Mouse (Mus musculus): Measurements from ENCODE around the gene Zbed4.
"Not testable (repeated sequence)": the region's sequence is repeated elsewhere in the genome, so short reads cannot be mapped to it uniquely, and the experiment has no call there.

The Zbed4 gene

DNA sequence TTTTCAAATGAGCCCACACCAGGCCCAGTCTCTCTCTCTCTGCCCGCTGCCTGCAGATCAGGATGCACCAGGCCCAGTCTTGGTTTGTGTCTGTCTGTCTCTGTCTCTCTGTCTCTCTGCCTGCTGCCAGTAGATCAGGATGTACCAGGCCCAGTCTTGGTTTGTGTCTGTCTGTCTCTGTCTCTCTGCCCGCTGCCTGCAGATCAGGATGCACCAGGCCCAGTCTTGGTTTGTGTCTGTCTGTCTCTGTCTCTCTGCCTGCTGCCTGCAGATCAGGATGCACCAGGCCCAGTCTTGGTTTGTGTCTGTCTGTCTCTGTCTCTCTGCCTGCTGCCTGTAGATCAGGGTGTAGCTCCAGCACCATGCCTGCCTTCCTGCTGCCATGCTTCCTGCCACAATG, 62.4 kb downstream of the Zbed4 start:
- not testable (repeated sequence) for DNase-seq

DNA sequence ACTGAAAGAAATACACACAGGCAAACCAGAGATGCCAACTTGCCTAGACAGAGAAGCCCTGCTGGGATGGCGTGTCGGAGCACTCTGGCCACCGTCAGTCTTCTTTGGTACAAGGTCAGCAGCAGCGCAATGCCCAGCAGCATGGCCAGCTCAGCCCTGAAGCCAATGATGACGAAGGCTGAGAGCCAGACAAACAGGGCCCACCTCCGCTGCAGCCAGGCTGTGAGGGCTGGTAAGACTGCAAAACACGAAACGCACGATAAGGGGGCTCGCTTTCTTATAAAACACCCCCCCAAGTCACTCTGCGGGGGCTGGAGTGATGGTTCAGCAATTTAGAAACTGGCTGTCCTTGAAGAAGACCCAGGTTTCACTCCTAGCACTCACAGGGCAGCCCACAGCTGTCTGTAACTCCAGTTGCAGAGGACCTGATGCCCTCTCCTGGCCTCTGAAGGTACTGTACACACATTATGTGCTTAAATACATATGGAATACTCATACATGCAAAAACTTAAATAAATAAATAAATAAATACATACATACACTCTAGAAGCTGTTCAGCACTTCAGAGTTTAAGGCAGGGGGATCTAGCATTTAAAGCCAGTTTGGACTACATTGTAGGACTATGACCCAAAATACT, 63.1 kb downstream of the Zbed4 start:
- no peak for DNase-seq

DNA sequence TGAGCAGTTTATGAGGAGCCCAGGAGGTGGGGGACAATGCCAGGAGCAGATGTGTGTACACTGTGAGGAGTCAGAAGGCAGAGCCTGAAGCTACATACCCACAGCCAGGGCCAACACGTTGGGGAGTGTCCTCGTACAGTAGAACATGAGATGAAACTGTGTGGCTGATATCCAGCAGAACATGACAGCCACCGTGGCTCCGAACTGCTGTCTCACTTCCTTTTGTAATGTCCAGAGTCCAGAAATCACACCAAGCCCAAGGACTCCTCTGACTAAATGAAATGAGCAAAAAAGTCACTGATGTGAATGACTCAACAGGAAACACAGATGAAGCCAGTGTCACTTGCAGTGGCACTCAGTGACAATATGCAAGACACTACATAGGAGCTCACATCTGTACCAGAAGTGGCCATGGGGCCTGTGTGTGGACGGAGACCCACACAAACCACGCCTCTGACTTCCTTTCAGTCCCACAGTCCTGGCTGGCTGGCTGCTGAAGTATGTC, 63.8 kb downstream of the Zbed4 start:
- DNase-seq = no peak

DNA sequence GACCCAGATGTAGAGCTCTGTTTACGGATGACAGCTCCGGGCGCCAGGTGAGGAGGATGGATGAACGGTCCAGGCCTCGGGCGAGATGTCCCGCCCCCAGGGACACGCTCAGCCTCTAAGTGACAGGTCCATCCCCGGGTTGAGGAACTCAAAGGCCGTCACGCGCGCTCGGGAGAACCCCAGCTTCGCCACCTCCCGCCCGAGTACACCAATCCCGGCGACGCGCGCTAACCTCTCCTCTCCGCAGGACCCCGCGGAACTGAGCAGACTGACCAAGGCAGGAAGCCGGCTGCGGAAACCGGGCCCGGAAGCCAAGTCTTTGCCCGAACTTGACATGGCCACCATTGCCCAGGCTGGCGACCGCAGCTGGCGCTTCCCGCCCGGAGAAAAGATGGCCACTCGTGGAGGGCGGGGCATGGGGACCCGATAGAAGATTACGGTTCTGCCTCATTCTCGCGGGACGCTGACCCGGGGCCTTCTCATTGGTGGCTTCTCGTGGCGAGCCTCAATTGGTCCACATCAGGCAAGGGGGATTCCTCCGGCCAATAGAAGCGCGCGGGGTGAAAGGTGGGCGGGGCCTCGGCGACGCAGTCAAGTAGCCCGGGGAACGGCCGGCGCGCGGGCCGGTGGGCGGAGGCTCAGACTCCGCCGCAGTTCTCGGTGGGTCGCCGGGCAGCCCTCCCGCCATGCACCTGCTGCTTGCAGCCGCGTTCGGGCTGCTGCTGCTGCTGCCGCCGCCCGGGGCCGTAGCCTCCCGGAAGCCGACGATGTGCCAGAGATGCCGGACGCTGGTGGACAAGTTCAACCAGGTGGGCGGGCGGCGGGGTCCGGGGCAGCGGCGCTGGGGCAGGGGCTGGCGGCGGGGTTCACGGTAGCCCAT, 67.8 kb downstream of the Zbed4 start, which contains the start of the genes Alg12 and Creld2:
Gene Alg12 (minus strand): TSS at position 293 of the 880 bp plus-strand sequence.
Gene Creld2 (plus strand): TSS at position 621 of the 880 bp plus-strand sequence.
- DNase-seq = peak; percentile 98 to 100

DNA sequence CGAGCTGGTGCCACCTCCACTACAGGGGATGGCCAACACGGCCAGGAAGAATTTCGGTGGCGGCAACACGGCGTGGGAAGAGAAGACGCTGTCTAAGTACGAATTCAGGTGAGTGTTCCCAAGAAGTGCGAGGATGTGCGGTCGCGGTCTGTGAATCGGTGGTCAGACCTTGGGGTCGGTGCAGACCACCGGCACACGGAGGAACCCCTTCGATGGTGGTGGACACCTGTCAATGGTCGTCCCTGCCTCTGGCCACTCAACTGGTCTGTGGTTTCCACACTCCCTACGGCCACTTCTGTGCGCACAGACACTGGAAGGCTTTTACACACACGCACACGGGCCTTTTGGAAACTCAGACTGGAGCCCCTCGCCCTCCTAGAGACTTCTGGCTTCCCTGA, 68.4 kb downstream of the Zbed4 start:
- DNase-seq = no peak

DNA sequence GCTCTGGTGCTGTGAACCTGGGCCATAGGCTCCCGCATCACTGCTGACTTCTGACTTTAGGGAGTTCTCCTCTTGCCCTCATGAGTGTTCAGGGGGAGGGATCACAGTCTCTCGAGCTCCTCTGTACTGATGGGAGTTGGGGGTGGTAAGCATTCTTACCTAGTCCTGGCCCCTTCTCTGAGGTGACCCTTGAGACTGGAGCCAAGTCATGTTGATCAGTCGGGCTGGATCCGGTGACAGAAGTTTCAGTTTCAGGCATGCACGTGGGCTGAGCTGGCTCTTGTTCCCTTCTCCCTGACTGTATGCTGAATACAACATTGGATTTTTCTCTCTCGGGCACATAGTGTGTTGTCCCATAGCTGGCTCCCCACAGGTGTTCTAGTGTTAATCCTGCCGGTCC, 69.9 kb downstream of the Zbed4 start:
- no peak for DNase-seq

DNA sequence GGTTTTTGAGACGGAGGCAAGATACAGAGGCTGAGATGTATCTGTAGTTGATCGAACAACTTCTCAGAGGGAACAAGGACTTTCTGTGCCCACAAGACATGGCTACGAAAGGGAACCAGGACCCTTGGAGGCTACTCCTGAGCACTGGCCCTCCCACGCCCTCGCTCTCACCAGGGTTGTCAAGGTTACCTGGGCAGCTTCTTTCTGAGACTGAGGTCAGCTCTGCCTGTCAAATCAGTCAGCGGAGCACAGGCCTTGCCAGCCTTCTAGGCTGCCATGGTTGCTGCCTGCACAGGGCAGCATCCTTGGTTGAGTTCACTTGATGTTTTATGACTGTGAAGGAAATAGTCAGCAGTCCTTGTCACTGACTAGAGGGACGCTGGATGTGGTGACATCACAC, 71.1 kb downstream of the Zbed4 start:
- no peak for DNase-seq

DNA sequence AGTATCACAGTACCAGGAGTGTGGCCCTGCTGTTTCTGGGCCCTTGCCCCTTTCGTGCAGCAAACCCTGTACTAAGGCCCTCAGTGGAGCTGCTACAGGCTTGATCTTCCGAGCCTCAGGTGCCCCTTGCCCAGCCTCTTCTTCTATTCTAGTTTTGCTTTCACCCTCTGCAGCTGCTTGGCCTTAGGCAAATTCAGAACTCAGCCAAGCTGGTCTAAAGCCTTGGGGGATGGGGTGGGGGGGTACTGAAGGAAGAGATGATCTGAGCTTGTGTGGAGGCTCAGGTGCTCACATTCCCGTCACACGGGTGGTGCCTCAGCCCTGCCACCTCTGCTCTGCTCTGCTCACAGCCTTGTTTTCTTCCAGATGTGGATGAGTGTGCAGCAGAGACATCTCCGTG, 71.9 kb downstream of the Zbed4 start:
- no peak for DNase-seq

DNA sequence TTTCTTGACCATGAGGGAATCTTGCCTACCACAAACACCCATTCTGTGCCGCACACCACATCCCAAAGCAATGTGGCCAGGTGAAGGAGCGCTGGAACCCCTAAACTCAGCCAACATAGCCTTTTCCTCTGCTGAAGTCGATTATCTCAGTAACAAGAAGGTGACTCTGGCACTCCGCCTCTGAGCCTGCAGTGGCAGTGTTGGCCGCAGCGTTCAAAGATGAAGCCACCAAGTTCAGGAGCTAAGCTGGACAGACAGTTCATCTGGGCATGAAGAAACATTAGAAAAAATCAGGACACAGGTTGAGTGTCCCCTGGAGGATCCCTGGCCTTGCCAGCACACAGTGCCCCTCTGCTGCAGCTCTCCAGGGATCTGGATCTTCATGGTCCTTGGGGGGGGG, 76.0 kb downstream of the Zbed4 start:
- DNase-seq = no peak

DNA sequence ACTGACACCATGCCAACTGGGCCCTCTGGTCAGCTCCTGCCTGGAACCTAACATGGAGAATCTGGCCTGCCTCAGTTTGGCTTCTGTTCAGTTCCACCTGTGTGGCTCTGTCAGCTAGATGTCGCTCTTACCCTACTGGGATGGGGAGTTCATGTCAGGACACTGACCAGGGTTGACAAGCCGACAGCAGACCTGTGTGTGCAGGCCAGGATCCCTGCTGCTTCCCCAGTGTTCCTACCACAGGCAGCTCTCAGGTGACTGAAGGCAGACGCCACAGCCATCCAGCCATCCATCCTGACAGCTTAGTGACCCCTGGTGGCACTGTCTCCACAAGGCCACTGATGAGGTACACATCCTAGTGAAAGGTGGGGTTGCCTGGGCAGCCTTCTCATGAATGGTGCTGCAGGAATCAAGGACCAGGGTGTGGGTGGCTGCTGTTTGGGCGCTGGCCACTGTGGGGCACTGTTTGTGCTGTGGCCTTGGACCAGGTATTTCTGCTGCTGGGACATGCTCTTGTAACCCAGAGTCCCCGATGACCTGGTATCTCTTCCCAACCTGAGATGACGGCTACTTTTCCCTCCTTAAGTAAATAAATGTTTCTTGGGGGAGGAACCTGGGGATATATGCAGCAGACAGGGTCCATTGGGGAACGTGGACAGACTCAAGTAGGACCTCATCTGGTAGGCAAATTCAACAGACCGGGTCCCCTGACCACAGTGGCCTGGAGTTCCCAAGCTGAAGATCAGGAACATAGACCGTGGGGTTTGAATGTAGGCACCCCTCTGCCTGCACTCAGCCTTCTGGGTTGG, 76.7 kb downstream of the Zbed4 start:
- DNase-seq = peak; percentile 57 to 58

DNA sequence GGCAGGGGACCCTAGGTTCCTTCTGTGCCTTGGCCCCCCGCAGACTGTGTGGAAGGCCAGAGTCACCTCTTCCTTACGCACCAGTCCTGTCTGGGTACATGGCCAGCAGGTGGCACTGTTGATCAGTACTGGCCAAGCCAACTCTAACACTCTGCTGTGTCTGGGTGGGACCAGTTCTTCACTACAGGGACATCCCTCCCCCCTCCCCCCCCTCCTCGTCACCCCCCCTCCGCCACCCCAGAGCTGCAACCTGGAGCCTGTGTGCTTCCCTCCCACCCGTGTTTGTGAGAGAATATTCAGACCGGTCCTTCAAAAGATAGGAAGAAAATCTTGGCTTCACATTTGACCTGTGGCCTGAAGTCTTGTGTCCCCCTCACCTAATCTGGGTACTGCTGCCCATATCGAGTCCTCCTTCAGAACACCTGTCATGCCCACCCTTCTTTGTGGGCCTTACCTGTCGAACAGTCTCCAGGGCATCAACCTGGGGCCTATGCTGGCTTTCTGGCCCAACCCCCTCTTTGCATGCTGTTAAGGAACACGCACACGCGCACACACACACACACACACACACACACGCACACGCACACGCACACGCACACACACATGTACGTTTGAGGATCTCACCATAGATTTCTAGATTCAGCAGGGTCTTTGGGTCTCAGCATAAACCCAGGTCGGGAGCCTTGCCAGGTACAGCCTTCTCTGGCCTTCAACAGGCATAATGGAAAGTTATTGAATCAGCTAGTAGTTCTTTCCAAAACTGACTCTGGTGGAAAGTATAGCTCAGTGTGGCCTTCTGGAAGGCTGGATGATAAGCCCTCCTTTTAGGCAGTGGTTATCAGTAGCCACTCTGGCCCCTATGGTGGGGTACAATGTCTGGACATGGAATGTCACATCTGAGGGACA, 77.6 kb downstream of the Zbed4 start:
- peak; percentile 83 to 84 for DNase-seq

DNA sequence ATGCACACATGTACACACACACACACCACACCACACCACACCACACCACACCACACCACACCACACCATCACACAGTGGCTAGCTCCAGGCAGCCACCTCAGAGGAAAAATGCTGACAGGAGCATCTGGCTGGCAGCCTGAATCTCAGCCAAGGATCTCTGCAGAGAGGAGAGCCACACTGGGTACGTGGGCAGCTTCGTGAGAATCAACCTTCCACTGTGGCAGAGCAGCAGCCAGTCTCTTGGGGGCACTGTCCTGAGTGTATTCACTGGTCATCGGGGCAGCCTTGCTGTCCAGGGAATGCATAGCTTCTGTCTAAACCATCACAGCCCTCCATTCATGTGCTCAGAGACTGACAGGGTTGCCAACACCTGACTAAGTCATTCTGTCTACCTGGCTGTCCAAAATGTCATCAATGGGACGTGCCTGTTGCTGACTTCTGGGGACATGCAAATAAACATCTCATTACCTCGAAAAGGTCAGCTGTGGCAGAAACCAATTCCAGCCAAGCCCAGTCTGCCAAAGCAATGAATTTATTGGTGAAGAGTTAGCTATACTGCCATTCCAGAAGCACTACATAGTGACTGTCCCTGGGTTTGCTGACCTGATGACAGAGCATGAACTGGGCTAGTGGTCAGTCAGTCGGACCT, 78.5 kb downstream of the Zbed4 start:
- no peak for DNase-seq

DNA sequence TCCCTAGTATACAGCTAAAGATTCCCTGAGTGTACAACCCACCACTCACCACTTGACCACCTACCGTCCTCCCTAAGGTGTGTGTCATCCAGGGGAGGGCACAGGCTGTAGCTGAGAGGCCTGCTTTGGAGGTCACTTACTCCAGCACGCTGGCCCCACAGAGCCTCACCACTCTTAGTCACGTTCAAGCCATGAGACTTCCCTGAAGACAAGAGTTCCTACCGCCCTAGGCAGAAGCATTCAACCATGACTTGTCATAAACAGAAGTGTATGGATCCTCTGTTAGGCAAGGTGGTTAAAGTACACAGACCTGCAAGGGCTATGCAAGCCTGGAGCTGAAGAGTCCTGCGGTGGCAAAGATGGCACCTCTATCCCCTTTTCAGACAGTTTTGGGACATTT, 79.2 kb downstream of the Zbed4 start:
- DNase-seq = no peak

DNA sequence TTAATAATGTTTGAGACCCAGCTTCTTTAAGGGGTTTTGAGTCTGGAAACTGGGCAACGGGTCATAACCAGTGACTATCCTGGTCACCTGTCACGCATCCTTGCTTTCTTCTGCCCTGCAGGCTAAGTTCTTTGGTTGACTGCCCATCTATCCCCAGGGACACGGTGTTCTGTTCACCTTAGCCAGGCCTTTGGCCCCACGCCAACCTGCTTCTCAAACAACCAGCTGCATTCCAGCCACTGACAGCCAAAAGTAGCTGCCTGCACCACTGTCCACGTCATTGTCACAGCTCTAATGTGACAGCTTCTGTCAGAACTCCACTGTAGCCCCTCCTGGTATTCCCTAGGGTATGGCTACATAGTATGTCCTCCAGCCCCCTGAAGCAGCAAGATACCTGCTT, 80.0 kb downstream of the Zbed4 start:
- no peak for DNase-seq

DNA sequence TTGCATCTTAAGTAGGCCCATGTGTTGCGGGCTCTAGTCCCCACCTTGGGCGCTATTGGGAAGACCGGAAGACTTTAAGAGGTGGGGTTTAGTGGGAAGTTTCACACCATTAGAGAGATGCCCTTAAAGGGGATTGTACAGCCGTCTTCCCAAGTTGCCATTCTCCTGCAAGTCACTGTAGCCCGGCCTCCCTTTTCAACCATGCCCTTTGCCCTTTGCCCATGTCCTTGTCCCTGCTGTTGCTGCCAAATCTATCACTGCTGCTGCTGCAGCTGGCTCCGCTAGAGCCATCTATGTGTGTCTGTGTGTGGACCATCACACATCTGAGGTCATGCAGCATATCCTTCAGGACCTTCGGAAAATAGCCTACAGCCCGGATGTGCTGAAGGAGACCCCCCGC, 81.1 kb downstream of the Zbed4 start:
- DNase-seq = no peak

Measured in thymus, postnatal 36 days (tissue).